Mouse (Mus musculus): Measurements from ENCODE around the gene Camta1. TPM values are rescaled to one million over a fixed set of nuclear protein-coding genes. Genes with fewer than 3 reads are reported as not detected.
A peak's percentile ranks its signal among the peaks of the same experiment; 100 is the strongest.

Gene Camta1
- polyA plus RNA-seq, 1 experiment from 2014 or later = 106 TPM

GRCm38 (mm10) chr4:151044944-151045570, 816.6 kb downstream of the Camta1 start:
- Histone ChIP-seq H3K4me2 (ENCODE audit: low read depth, severe bottlenecking) (peak overlapping the region; percentile 96), H3K27ac (replicated peaks; ENCODE audit: low read depth, low read length) (no peak overlapping the region), H3K4me1 (ENCODE audit: control insufficient read depth, insufficient read depth, low read length) (peaks cover 3% of the 10 kb centered on the region; the same call in 1 of the 2 replicates), H3K27me3 (ENCODE audit: control insufficient read depth, insufficient read depth, low read length) (no peaks in the 10 kb centered on the region), H3K9me3 (ENCODE audit: control insufficient read depth, low read length) (no peaks in the 10 kb centered on the region), H3K4me3 (ENCODE audit: low read depth, low read length) (peak overlapping the region; percentile 47), H3K36me3 (ENCODE audit: control insufficient read depth, insufficient read depth, low read length) (no peaks in the 10 kb centered on the region; the same call in 1 of the 2 replicates), H3K9ac (ENCODE audit: low read length) (peak overlapping the region; percentile 34; the same call in 1 of the 2 replicates)
- WGBS = 5% methylated on average over 21 of the region's 21 CpGs
- no peak for ATAC-seq (ENCODE audit: insufficient number of reproducible peaks, low FRiP score, low TSS enrichment, low read depth)
- DNase-seq (ENCODE audit: low spot score) = no peak

GRCm38 (mm10) chr4:151044037-151044943, 817.4 kb downstream of the Camta1 start, which contains the start of gene Per3:
TSS of gene Per3 (minus strand) at chr4:151044665.
- Histone ChIP-seq H3K36me3 (ENCODE audit: control insufficient read depth, insufficient read depth, low read length) (no peaks in the 10 kb centered on the region; the same call in 1 of the 2 replicates), H3K4me3 (ENCODE audit: low read depth, low read length) (peak within 1 kb of the TSS; percentile 47), H3K27me3 (ENCODE audit: control insufficient read depth, insufficient read depth, low read length) (no peaks in the 10 kb centered on the region), H3K9ac (ENCODE audit: low read length) (peak within 1 kb of the TSS; percentile 70), H3K9me3 (ENCODE audit: control insufficient read depth, low read length) (no peaks in the 10 kb centered on the region), H3K4me2 (ENCODE audit: low read depth, severe bottlenecking) (peak within 1 kb of the TSS; percentile 96), H3K4me1 (ENCODE audit: control insufficient read depth, insufficient read depth, low read length) (peaks cover 3% of the 10 kb centered on the region; the same call in 1 of the 2 replicates), H3K27ac (replicated peaks; ENCODE audit: low read depth, low read length) (peak within 1 kb of the TSS; percentile 5; the same call in 1 of the 2 replicates)
- peak; percentile 95 for DNase-seq (ENCODE audit: low spot score)
- ATAC-seq (ENCODE audit: insufficient number of reproducible peaks, low FRiP score, low TSS enrichment, low read depth) = peak; percentile 98
- WGBS = under 1% methylated on average over 76 of the region's 79 CpGs

DNA sequence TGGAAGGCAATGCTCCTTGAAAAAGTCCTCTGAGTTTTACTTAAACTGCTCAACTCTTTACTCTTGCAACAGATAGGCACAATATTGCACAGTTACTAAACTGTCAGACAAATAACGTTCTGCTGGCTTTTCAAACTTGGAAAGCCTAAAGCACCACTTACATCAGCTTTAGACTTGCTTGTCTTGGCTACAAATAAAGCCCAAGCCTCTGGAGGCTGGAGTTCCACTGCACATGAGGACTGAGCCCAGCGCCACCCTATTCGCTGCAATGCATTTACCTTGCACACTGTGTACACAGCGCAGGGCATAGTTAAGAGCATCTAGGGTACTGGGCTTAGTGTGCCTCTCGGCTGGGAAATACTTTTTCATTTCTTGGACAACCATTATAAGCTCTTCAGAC, 818.4 kb downstream of the Camta1 start:
- peak overlapping the region; percentile 70; the same call in 1 of the 2 replicates for H3K9ac ChIP-seq (ENCODE audit: low read length)
- ATAC-seq (ENCODE audit: insufficient number of reproducible peaks, low FRiP score, low TSS enrichment, low read depth) (no peak), DNase-seq (ENCODE audit: low spot score) (no peak)
- H3K9me3 ChIP-seq (ENCODE audit: control insufficient read depth, low read length) = no peaks in the 10 kb centered on the region
- H3K4me1 ChIP-seq (ENCODE audit: control insufficient read depth, insufficient read depth, low read length) = peaks cover 3% of the 10 kb centered on the region; the same call in 1 of the 2 replicates
- peak overlapping the region; percentile 96; the same call in 1 of the 2 replicates for H3K4me2 ChIP-seq (ENCODE audit: low read depth, severe bottlenecking)
- no peaks in the 10 kb centered on the region; the same call in 1 of the 2 replicates for H3K36me3 ChIP-seq (ENCODE audit: control insufficient read depth, insufficient read depth, low read length)
- H3K27me3 ChIP-seq (ENCODE audit: control insufficient read depth, insufficient read depth, low read length) = no peaks in the 10 kb centered on the region
- H3K4me3 ChIP-seq (ENCODE audit: low read depth, low read length) = peak overlapping the region; percentile 47
- H3K27ac ChIP-seq (replicated peaks; ENCODE audit: low read depth, low read length) = no peak overlapping the region
- 54% methylated on average over 5 of the region's 5 CpGs for WGBS

DNA sequence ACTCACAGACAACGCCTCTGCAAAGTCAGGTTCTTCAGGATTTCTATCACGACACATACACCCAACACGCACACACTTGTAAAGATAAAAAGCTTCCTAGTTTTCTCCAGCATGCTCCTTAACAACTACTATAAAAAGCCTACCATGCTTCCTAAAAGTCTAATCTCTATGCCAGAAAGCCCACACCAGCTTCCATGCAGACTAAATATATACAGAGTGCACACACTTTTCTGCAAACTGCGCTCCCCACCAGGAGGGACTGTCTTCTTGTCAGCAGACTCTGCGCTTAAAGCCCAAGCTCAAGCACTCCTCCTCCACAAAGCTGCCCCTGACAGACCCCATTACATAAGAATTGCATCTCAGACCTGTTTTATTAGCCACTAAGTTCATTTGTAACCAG, 820.2 kb downstream of the Camta1 start:
- Histone ChIP-seq H3K27ac (replicated peaks; ENCODE audit: low read depth, low read length) (no peak overlapping the region), H3K9ac (ENCODE audit: low read length) (no peak overlapping the region), H3K4me2 (ENCODE audit: low read depth, severe bottlenecking) (no peak overlapping the region), H3K4me1 (ENCODE audit: control insufficient read depth, insufficient read depth, low read length) (peaks cover 3% of the 10 kb centered on the region; the same call in 1 of the 2 replicates), H3K9me3 (ENCODE audit: control insufficient read depth, low read length) (no peaks in the 10 kb centered on the region), H3K4me3 (ENCODE audit: low read depth, low read length) (no peak overlapping the region), H3K36me3 (ENCODE audit: control insufficient read depth, insufficient read depth, low read length) (no peaks in the 10 kb centered on the region), H3K27me3 (ENCODE audit: control insufficient read depth, insufficient read depth, low read length) (no peaks in the 10 kb centered on the region)
- 86% methylated on average over 5 of the region's 5 CpGs for WGBS
- ATAC-seq (ENCODE audit: insufficient number of reproducible peaks, low FRiP score, low TSS enrichment, low read depth) = no peak
- no peak for DNase-seq (ENCODE audit: low spot score)

DNA sequence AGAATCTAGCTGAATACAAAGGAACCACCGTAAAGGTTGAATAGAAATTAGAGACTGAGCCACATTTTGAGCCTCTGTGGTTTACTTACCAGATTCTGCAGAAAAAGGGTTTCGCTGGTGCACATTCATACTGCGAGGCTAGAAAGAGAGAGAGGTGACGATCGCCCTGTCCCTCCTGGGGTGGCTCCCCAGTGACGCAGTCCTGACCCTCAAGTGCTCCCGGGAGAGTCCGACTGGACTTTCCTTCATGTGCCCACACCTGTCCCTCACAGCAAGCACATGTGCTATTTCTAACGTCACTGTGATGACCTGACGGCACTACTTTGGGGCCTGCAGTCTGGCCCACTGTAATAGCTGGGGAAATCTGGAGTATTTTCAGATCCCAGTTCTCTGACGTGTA, 823.9 kb downstream of the Camta1 start:
- no peaks in the 10 kb centered on the region for H3K27me3 ChIP-seq (ENCODE audit: control insufficient read depth, insufficient read depth, low read length)
- no peak overlapping the region for H3K4me2 ChIP-seq (ENCODE audit: low read depth, severe bottlenecking)
- 92% methylated on average over 11 of the region's 11 CpGs for WGBS
- no peaks in the 10 kb centered on the region for H3K36me3 ChIP-seq (ENCODE audit: control insufficient read depth, insufficient read depth, low read length)
- no peaks in the 10 kb centered on the region for H3K4me1 ChIP-seq (ENCODE audit: control insufficient read depth, insufficient read depth, low read length)
- ATAC-seq (ENCODE audit: insufficient number of reproducible peaks, low FRiP score, low TSS enrichment, low read depth) (no peak), DNase-seq (ENCODE audit: low spot score) (no peak)
- H3K4me3 ChIP-seq (ENCODE audit: low read depth, low read length) = no peak overlapping the region
- H3K9ac ChIP-seq (ENCODE audit: low read length) = no peak overlapping the region
- no peaks in the 10 kb centered on the region for H3K9me3 ChIP-seq (ENCODE audit: control insufficient read depth, low read length)
- no peak overlapping the region for H3K27ac ChIP-seq (replicated peaks; ENCODE audit: low read depth, low read length)

DNA sequence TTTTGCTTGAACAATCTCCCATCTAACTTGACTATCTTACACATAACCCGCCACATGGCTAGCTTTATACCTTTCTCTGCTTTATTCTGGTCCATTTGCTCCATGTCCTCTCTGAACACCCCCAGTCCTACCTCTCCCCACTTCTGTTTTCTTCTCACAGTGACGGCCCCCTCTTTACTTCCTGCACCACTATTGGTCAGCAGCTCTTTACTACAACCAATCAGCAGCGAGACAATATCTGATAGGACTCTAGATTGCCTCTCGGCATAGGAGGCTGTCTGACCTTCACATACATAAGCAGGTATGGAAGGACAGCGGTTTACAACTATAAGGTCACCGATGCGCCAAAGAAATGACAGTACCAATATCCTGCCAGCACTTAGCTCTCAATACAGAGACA, 825.2 kb downstream of the Camta1 start:
- no peak for DNase-seq (ENCODE audit: low spot score)
- 90% methylated on average over 7 of the region's 7 CpGs for WGBS
- Histone ChIP-seq H3K9me3 (ENCODE audit: control insufficient read depth, low read length) (no peaks in the 10 kb centered on the region), H3K4me1 (ENCODE audit: control insufficient read depth, insufficient read depth, low read length) (no peaks in the 10 kb centered on the region), H3K4me3 (ENCODE audit: low read depth, low read length) (no peak overlapping the region), H3K9ac (ENCODE audit: low read length) (no peak overlapping the region), H3K27ac (replicated peaks; ENCODE audit: low read depth, low read length) (no peak overlapping the region), H3K27me3 (ENCODE audit: control insufficient read depth, insufficient read depth, low read length) (no peaks in the 10 kb centered on the region), H3K4me2 (ENCODE audit: low read depth, severe bottlenecking) (no peak overlapping the region), H3K36me3 (ENCODE audit: control insufficient read depth, insufficient read depth, low read length) (no peaks in the 10 kb centered on the region)
- no peak for ATAC-seq (ENCODE audit: insufficient number of reproducible peaks, low FRiP score, low TSS enrichment, low read depth)

DNA sequence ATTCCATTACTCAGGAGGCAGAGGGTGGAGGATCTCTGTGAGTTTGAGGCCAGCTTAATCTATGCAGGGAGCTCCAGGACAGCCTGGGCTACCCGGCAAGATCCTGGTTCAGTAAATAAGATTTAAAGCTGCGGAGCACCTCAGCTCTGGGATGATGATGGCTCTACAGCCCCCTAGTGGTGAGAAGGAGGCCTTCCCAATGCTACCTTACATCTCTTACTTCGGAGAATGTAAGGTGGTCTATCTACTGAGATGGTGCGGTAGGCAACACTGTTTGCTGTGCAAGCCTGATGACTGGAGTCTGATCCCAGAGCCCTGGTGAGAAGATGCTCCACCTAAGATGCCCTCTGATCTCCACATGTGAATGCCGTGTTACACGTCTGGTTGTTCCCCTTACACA, 834.7 kb downstream of the Camta1 start:
- peak; percentile 50 for DNase-seq (ENCODE audit: low spot score)
- H3K27me3 ChIP-seq (ENCODE audit: control insufficient read depth, insufficient read depth, low read length) = no peaks in the 10 kb centered on the region
- no peak overlapping the region for H3K27ac ChIP-seq (replicated peaks; ENCODE audit: low read depth, low read length)
- H3K9me3 ChIP-seq (ENCODE audit: control insufficient read depth, low read length) = no peaks in the 10 kb centered on the region
- H3K36me3 ChIP-seq (ENCODE audit: control insufficient read depth, insufficient read depth, low read length) = no peaks in the 10 kb centered on the region
- no peaks in the 10 kb centered on the region for H3K4me1 ChIP-seq (ENCODE audit: control insufficient read depth, insufficient read depth, low read length)
- no peak overlapping the region for H3K4me3 ChIP-seq (ENCODE audit: low read depth, low read length)
- no peak overlapping the region for H3K9ac ChIP-seq (ENCODE audit: low read length)
- 50% methylated on average over 6 of the region's 6 CpGs for WGBS
- H3K4me2 ChIP-seq (ENCODE audit: low read depth, severe bottlenecking) = no peak overlapping the region
- ATAC-seq (ENCODE audit: insufficient number of reproducible peaks, low FRiP score, low TSS enrichment, low read depth) = no peak

- no peak overlapping the region for H3K4me3 ChIP-seq (ENCODE audit: low read depth, low read length)
- no peaks in the 10 kb centered on the region for H3K9me3 ChIP-seq (ENCODE audit: control insufficient read depth, low read length)
- 89% methylated on average over 9 of the region's 9 CpGs for WGBS
- ATAC-seq (ENCODE audit: insufficient number of reproducible peaks, low FRiP score, low TSS enrichment, low read depth) (no peak), DNase-seq (ENCODE audit: low spot score) (no peak)
- H3K4me2 ChIP-seq (ENCODE audit: low read depth, severe bottlenecking) = no peak overlapping the region
- no peaks in the 10 kb centered on the region for H3K36me3 ChIP-seq (ENCODE audit: control insufficient read depth, insufficient read depth, low read length)
- no peaks in the 10 kb centered on the region for H3K4me1 ChIP-seq (ENCODE audit: control insufficient read depth, insufficient read depth, low read length)
- no peaks in the 10 kb centered on the region for H3K27me3 ChIP-seq (ENCODE audit: control insufficient read depth, insufficient read depth, low read length)
- no peak overlapping the region for H3K9ac ChIP-seq (ENCODE audit: low read length)
- H3K27ac ChIP-seq (replicated peaks; ENCODE audit: low read depth, low read length) = no peak overlapping the region
Measured at GRCm38 (mm10) chr4:151024152-151024551, 837.5 kb downstream of the Camta1 start.

Measured in limb, embryonic 11.5 days (tissue).